Mouse (Mus musculus): ENCODE data around the gene Eef1akmt3. TPM values are rescaled to one million over a fixed set of nuclear protein-coding genes. Genes with fewer than 3 reads are reported as not detected.

The Eef1akmt3 gene
- total and polyA plus RNA-seq, 2 experiments = 0.09 TPM; not detected in 1

GRCm38 (mm10) chr10:127000529-127000928 is 40.8 kb downstream of the Eef1akmt3 start, which contains the start of gene Avil:
TSS of gene Avil (plus strand) at chr10:127000709.
- Histone ChIP-seq H3K79me2 (ENCODE audit: control insufficient read depth, insufficient read depth, low read length) (no peaks in the 10 kb centered on the region), H3K4me1 (ENCODE audit: control insufficient read depth, insufficient read depth, low read length) (peaks cover 3% of the 10 kb centered on the region; the same call in 1 of the 2 replicates), H3K36me3 (ENCODE audit: control insufficient read depth, insufficient read depth, low read length) (peaks cover 9% of the 10 kb centered on the region; the same call in 1 of the 2 replicates), H3K27ac (replicated peaks; ENCODE audit: insufficient read depth, low read depth, low read length) (no peak within 1 kb of the TSS), H3K27me3 (ENCODE audit: control insufficient read depth, insufficient read depth, low read length) (no peaks in the 10 kb centered on the region), H3K9ac (ENCODE audit: low read depth, low read length) (no peak within 1 kb of the TSS), H3K4me3 (ENCODE audit: insufficient read depth, low read depth, low read length) (no peak within 1 kb of the TSS)
- WGBS = 33% methylated on average over 5 of the region's 5 CpGs
- TF ChIP-seq POLR2A (IDR thresholded peaks at IDR 0.05; ENCODE audit: extremely low read depth, insufficient read depth, low read length) (no peak), CTCF (IDR thresholded peaks at IDR 0.05; ENCODE audit: low read depth, low read length) (no peak)
- peak; percentile 30 for DNase-seq (ENCODE audit: extremely low read depth, low read depth, low spot score)

- no peak overlapping the region for H3K9ac ChIP-seq (ENCODE audit: low read depth, low read length)
- TF ChIP-seq POLR2A (IDR thresholded peaks at IDR 0.05; ENCODE audit: extremely low read depth, insufficient read depth, low read length) = no peak
- TF ChIP-seq CTCF (IDR thresholded peaks at IDR 0.05; ENCODE audit: low read depth, low read length) = no peak
- DNase-seq (ENCODE audit: extremely low read depth, low read depth, low spot score) = no peak
- H3K36me3 ChIP-seq (ENCODE audit: control insufficient read depth, insufficient read depth, low read length) = peaks cover 28% of the 10 kb centered on the region
- H3K27ac ChIP-seq (replicated peaks; ENCODE audit: insufficient read depth, low read depth, low read length) = no peak overlapping the region
- no peaks in the 10 kb centered on the region for H3K27me3 ChIP-seq (ENCODE audit: control insufficient read depth, insufficient read depth, low read length)
- H3K79me2 ChIP-seq (ENCODE audit: control insufficient read depth, insufficient read depth, low read length) = no peaks in the 10 kb centered on the region
- H3K4me1 ChIP-seq (ENCODE audit: control insufficient read depth, insufficient read depth, low read length) = peaks cover 3% of the 10 kb centered on the region; the same call in 1 of the 2 replicates
- no peak overlapping the region for H3K4me3 ChIP-seq (ENCODE audit: insufficient read depth, low read depth, low read length)
- WGBS = 64% methylated on average over 13 of the region's 13 CpGs
These were observed 43.8 kb downstream of the Eef1akmt3 start for GRCm38 (mm10) chr10:126997340-126998113.

- Histone ChIP-seq H3K36me3 (ENCODE audit: control insufficient read depth, insufficient read depth, low read length) (peaks cover 34% of the 10 kb centered on the region), H3K79me2 (ENCODE audit: control insufficient read depth, insufficient read depth, low read length) (peaks cover 18% of the 10 kb centered on the region; the same call in 1 of the 2 replicates), H3K4me1 (ENCODE audit: control insufficient read depth, insufficient read depth, low read length) (no peaks in the 10 kb centered on the region), H3K27me3 (ENCODE audit: control insufficient read depth, insufficient read depth, low read length) (no peaks in the 10 kb centered on the region), H3K4me3 (ENCODE audit: insufficient read depth, low read depth, low read length) (no peak overlapping the region), H3K27ac (replicated peaks; ENCODE audit: insufficient read depth, low read depth, low read length) (no peak overlapping the region), H3K9ac (ENCODE audit: low read depth, low read length) (no peak overlapping the region)
- no peak for TF ChIP-seq POLR2A (IDR thresholded peaks at IDR 0.05; ENCODE audit: extremely low read depth, insufficient read depth, low read length)
- no peak for TF ChIP-seq CTCF (IDR thresholded peaks at IDR 0.05; ENCODE audit: low read depth, low read length)
- no peak for DNase-seq (ENCODE audit: extremely low read depth, low read depth, low spot score)
- 76% methylated on average over 3 of the region's 3 CpGs for WGBS
These were observed 47.7 kb downstream of the Eef1akmt3 start for GRCm38 (mm10) chr10:126993621-126994020.

GRCm38 (mm10) chr10:126991676-126992075 is 49.6 kb downstream of the Eef1akmt3 start:
- Histone ChIP-seq H3K36me3 (ENCODE audit: control insufficient read depth, insufficient read depth, low read length) (peaks cover 25% of the 10 kb centered on the region), H3K9ac (ENCODE audit: low read depth, low read length) (no peak overlapping the region), H3K27ac (replicated peaks; ENCODE audit: insufficient read depth, low read depth, low read length) (no peak overlapping the region), H3K4me1 (ENCODE audit: control insufficient read depth, insufficient read depth, low read length) (peaks cover 9% of the 10 kb centered on the region), H3K79me2 (ENCODE audit: control insufficient read depth, insufficient read depth, low read length) (peaks cover 34% of the 10 kb centered on the region), H3K27me3 (ENCODE audit: control insufficient read depth, insufficient read depth, low read length) (no peaks in the 10 kb centered on the region), H3K4me3 (ENCODE audit: insufficient read depth, low read depth, low read length) (no peak overlapping the region)
- TF ChIP-seq CTCF (IDR thresholded peaks at IDR 0.05; ENCODE audit: low read depth, low read length) = no peak
- TF ChIP-seq POLR2A (IDR thresholded peaks at IDR 0.05; ENCODE audit: extremely low read depth, insufficient read depth, low read length) = no peak
- no peak for DNase-seq (ENCODE audit: extremely low read depth, low read depth, low spot score)
- 73% methylated on average over 3 of the region's 3 CpGs for WGBS

GRCm38 (mm10) chr10:126990313-126991056 is 50.8 kb downstream of the Eef1akmt3 start:
- peak; percentile 69 for DNase-seq (ENCODE audit: extremely low read depth, low read depth, low spot score)
- Histone ChIP-seq H3K4me1 (ENCODE audit: control insufficient read depth, insufficient read depth, low read length) (peaks cover 19% of the 10 kb centered on the region), H3K79me2 (ENCODE audit: control insufficient read depth, insufficient read depth, low read length) (peaks cover 45% of the 10 kb centered on the region), H3K4me3 (ENCODE audit: insufficient read depth, low read depth, low read length) (no peak overlapping the region), H3K27ac (replicated peaks; ENCODE audit: insufficient read depth, low read depth, low read length) (no peak overlapping the region), H3K36me3 (ENCODE audit: control insufficient read depth, insufficient read depth, low read length) (peaks cover 25% of the 10 kb centered on the region), H3K27me3 (ENCODE audit: control insufficient read depth, insufficient read depth, low read length) (no peaks in the 10 kb centered on the region), H3K9ac (ENCODE audit: low read depth, low read length) (no peak overlapping the region)
- TF ChIP-seq CTCF (IDR thresholded peaks at IDR 0.05; ENCODE audit: low read depth, low read length) (peak; percentile 96), POLR2A (IDR thresholded peaks at IDR 0.05; ENCODE audit: extremely low read depth, insufficient read depth, low read length) (no peak)
- 51% methylated on average over 7 of the region's 7 CpGs for WGBS
